Mouse (Mus musculus): Measurements from ENCODE around the gene Selenos. TPM values are rescaled to one million over a fixed set of nuclear protein-coding genes. Genes with fewer than 3 reads are reported as not detected.

Gene Selenos
- total RNA-seq, 1 experiment, result 82.1 TPM

DNA sequence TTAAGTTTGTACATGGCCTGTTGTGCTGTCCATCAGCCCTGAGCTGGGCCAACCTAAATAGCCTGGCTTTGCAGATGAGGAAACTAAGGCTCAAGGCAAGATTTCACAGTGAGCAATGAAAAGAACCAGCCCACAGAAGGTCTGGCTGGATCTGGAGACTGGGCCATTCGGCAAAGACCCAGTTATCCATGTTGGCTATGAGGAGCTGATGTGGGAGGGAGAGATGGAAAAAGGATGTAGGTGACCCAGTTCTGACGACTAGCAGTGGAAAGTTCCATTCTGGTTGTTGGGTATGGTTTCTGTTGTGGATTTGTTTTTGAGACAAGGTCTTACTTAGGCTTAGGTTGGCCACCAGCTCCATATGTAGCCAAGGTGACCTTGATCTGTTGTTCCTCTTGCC lies 8.6 kb downstream of the Selenos start:
- no peak overlapping the region for H3K9ac ChIP-seq (ENCODE audit: insufficient read depth, low read depth, low read length, poor library complexity, severe bottlenecking)
- in situ Hi-C loops (cut with MboI; ENCODE audit: low sequenced_read_pairs in 2 of 2, unreplicated experiment in 2 of 2), result no loop called here
- no peak overlapping the region for H3K4me3 ChIP-seq (ENCODE audit: insufficient read depth in 1 of 2, low read depth in 1 of 2, low read length in 2 of 2, poor library complexity in 1 of 2, severe bottlenecking in 1 of 2)
- no peak overlapping the region for H3K27ac ChIP-seq (ENCODE audit: insufficient read depth, low read depth, low read length, poor library complexity, severe bottlenecking)
- H3K9me3 ChIP-seq (ENCODE audit: control insufficient read depth, insufficient read depth, low read depth, low read length), result no peaks in the 10 kb centered on the region
- TF ChIP-seq MAFK (IDR thresholded peaks at IDR 0.05; ENCODE audit: insufficient read depth, low read depth, low read length) (no peak), CHD2 (IDR thresholded peaks at IDR 0.05; ENCODE audit: low read depth, low read length) (no peak), ZC3H11A (IDR thresholded peaks at IDR 0.05; ENCODE audit: borderline replicate concordance, low read depth, low read length) (no peak), ZNF384 (IDR thresholded peaks at IDR 0.05; ENCODE audit: low read depth, low read length) (no peak), HCFC1 (IDR thresholded peaks at IDR 0.05; ENCODE audit: borderline replicate concordance, insufficient read depth, low read length) (no peak)
- no peak for DNase-seq (ENCODE audit: low read depth, low spot score)
- H3K36me3 ChIP-seq (ENCODE audit: control insufficient read depth, insufficient read depth, low read length, poor library complexity, severe bottlenecking), result peaks cover 33% of the 10 kb centered on the region
- H3K4me1 ChIP-seq (ENCODE audit: control insufficient read depth in 2 of 2, insufficient read depth in 2 of 2, low read length in 2 of 2, poor library complexity in 1 of 2), result 0 out of 4 replicates have a peak, but pooled peaks cover 0 to 2% of the 10 kb centered on the region in 2 experiments

DNA sequence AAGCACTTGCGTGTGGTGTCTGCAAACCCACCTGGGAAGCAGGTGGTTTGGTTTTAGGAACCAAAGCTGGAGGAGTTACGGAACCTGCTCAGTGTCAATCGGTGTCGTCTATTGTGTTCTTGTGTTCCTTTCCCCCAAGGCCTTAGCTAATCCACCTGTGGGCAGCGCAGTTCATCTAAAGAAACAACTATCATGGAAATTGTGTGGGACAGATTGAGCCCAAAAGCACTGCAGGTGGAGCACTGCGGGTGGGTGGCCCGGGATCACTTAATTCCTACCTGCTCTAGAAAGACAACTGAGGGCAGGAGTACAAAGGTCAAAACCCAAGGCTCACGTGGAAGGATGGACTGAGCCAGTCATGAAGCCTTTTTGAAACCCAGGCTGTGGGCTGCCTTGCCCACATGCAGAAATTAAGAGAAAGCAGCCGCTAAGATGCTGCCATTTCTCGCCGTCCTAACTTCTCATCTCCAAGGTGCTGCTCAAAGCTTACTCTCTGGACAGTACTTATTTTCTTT lies 11.3 kb downstream of the Selenos start:
- Histone ChIP-seq H3K4me1 (ENCODE audit: control insufficient read depth in 2 of 2, insufficient read depth in 2 of 2, low read length in 2 of 2, poor library complexity in 1 of 2) (0 out of 4 replicates have a peak, but pooled peaks cover 0 to 2% of the 10 kb centered on the region in 2 experiments), H3K9me3 (ENCODE audit: control insufficient read depth, insufficient read depth, low read depth, low read length) (no peaks in the 10 kb centered on the region), H3K36me3 (ENCODE audit: control insufficient read depth, insufficient read depth, low read length, poor library complexity, severe bottlenecking) (peaks cover 22% of the 10 kb centered on the region), H3K9ac (ENCODE audit: insufficient read depth, low read depth, low read length, poor library complexity, severe bottlenecking) (no peak overlapping the region), H3K4me3 (ENCODE audit: insufficient read depth in 1 of 2, low read depth in 1 of 2, low read length in 2 of 2, poor library complexity in 1 of 2, severe bottlenecking in 1 of 2) (no peak overlapping the region), H3K27ac (ENCODE audit: insufficient read depth, low read depth, low read length, poor library complexity, severe bottlenecking) (no peak overlapping the region)
- TF ChIP-seq ZNF384 (IDR thresholded peaks at IDR 0.05; ENCODE audit: low read depth, low read length) (no peak), CHD2 (IDR thresholded peaks at IDR 0.05; ENCODE audit: low read depth, low read length) (no peak), HCFC1 (IDR thresholded peaks at IDR 0.05; ENCODE audit: borderline replicate concordance, insufficient read depth, low read length) (no peak), ZC3H11A (IDR thresholded peaks at IDR 0.05; ENCODE audit: borderline replicate concordance, low read depth, low read length) (no peak), MAFK (IDR thresholded peaks at IDR 0.05; ENCODE audit: insufficient read depth, low read depth, low read length) (no peak)
- in situ Hi-C loops (cut with MboI; ENCODE audit: low sequenced_read_pairs in 2 of 2, unreplicated experiment in 2 of 2), result no loop called here
- DNase-seq (ENCODE audit: low read depth, low spot score), result no peak

DNA sequence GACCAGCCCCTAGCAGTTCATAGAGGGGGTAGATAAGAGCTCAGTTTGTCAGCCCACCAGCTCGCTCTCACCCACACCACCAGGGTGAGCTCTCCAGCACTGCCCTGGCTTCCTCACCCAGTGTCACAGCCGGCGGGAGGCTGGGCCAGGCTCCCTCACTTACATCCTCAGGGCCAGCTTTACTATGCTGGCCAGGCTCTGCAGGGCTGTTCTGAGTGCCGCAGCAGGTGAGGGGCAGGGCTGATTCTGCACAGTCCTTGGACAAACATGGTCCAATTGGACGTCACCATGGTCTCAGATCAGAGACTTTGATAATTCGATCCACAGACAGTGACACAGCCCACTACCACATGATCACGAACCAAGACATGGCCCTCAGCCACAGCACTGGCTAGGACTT lies 12.1 kb downstream of the Selenos start:
- peaks cover 19% of the 10 kb centered on the region for H3K36me3 ChIP-seq (ENCODE audit: control insufficient read depth, insufficient read depth, low read length, poor library complexity, severe bottlenecking)
- in situ Hi-C loops (cut with MboI; ENCODE audit: low sequenced_read_pairs in 2 of 2, unreplicated experiment in 2 of 2), result no loop called here
- no peak overlapping the region for H3K9ac ChIP-seq (ENCODE audit: insufficient read depth, low read depth, low read length, poor library complexity, severe bottlenecking)
- H3K4me3 ChIP-seq (ENCODE audit: insufficient read depth in 1 of 2, low read depth in 1 of 2, low read length in 2 of 2, poor library complexity in 1 of 2, severe bottlenecking in 1 of 2), result no peak overlapping the region
- H3K4me1 ChIP-seq (ENCODE audit: control insufficient read depth in 2 of 2, insufficient read depth in 2 of 2, low read length in 2 of 2, poor library complexity in 1 of 2), result 0 out of 4 replicates have a peak, but pooled peaks cover 0 to 2% of the 10 kb centered on the region in 2 experiments
- H3K9me3 ChIP-seq (ENCODE audit: control insufficient read depth, insufficient read depth, low read depth, low read length), result no peaks in the 10 kb centered on the region
- no peak overlapping the region for H3K27ac ChIP-seq (ENCODE audit: insufficient read depth, low read depth, low read length, poor library complexity, severe bottlenecking)
- DNase-seq (ENCODE audit: low read depth, low spot score), result no peak
- TF ChIP-seq ZNF384 (IDR thresholded peaks at IDR 0.05; ENCODE audit: low read depth, low read length), result no peak
- no peak for TF ChIP-seq CHD2 (IDR thresholded peaks at IDR 0.05; ENCODE audit: low read depth, low read length)
- no peak for TF ChIP-seq MAFK (IDR thresholded peaks at IDR 0.05; ENCODE audit: insufficient read depth, low read depth, low read length)
- no peak for TF ChIP-seq ZC3H11A (IDR thresholded peaks at IDR 0.05; ENCODE audit: borderline replicate concordance, low read depth, low read length)
- no peak for TF ChIP-seq HCFC1 (IDR thresholded peaks at IDR 0.05; ENCODE audit: borderline replicate concordance, insufficient read depth, low read length)

DNA sequence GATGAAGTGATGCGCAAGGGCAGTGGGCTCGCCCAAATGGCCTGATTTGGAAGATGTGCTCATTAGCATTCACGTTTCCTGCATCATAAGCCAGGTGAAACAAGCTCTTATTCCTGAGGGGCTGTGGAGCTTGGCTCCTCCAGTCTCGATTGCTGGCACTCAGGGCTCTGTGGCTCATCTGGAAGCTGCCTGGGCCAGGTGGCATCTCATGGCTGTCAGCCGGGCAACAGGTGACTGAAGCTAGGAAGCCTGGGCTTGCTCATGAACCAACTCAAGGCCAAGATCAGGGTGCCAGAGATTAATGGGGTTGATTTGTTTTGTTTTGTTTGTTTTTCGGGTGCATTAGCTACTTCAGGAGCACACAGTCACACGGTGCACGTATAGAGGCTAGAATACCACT lies 13.2 kb downstream of the Selenos start:
- H3K27ac ChIP-seq (ENCODE audit: insufficient read depth, low read depth, low read length, poor library complexity, severe bottlenecking), result peak overlapping the region; percentile 32; the same call in 1 of the 2 replicates
- H3K4me1 ChIP-seq (ENCODE audit: control insufficient read depth in 2 of 2, insufficient read depth in 2 of 2, low read length in 2 of 2, poor library complexity in 1 of 2), result 0 out of 4 replicates have a peak, but pooled peaks cover 0 to 2% of the 10 kb centered on the region in 2 experiments
- in situ Hi-C loops (cut with MboI; ENCODE audit: low sequenced_read_pairs in 2 of 2, unreplicated experiment in 2 of 2), result no loop called here
- peaks cover 10% of the 10 kb centered on the region; the same call in 1 of the 2 replicates for H3K36me3 ChIP-seq (ENCODE audit: control insufficient read depth, insufficient read depth, low read length, poor library complexity, severe bottlenecking)
- no peaks in the 10 kb centered on the region for H3K9me3 ChIP-seq (ENCODE audit: control insufficient read depth, insufficient read depth, low read depth, low read length)
- no peak overlapping the region for H3K9ac ChIP-seq (ENCODE audit: insufficient read depth, low read depth, low read length, poor library complexity, severe bottlenecking)
- DNase-seq (ENCODE audit: low read depth, low spot score), result no peak
- TF ChIP-seq CHD2 (IDR thresholded peaks at IDR 0.05; ENCODE audit: low read depth, low read length) (no peak), ZC3H11A (IDR thresholded peaks at IDR 0.05; ENCODE audit: borderline replicate concordance, low read depth, low read length) (no peak), HCFC1 (IDR thresholded peaks at IDR 0.05; ENCODE audit: borderline replicate concordance, insufficient read depth, low read length) (no peak), ZNF384 (IDR thresholded peaks at IDR 0.05; ENCODE audit: low read depth, low read length) (no peak), MAFK (IDR thresholded peaks at IDR 0.05; ENCODE audit: insufficient read depth, low read depth, low read length) (no peak)
- H3K4me3 ChIP-seq (ENCODE audit: insufficient read depth in 1 of 2, low read depth in 1 of 2, low read length in 2 of 2, poor library complexity in 1 of 2, severe bottlenecking in 1 of 2), result no peak overlapping the region
